1 mouse cellular context compared by ENCODE assay signal in genomic region chr14:26671870-26672615, GRCm38 (mm10).
TF ChIP-seq lines count a peak whose summit lies in the region.

No protein-coding gene starts in this region.

TF ChIP-seq in CH12.LX, 34 proteins besides CTCF, POLR2A, EP300 and RAD21 (continued from another document):
- TF ChIP-seq TCF12 (IDR thresholded peaks at IDR 0.05; ENCODE audit: low read depth, low read length) (0 out of 2 replicates have a peak, but pooled peaks have one; percentile 33), SIN3A (IDR thresholded peaks at IDR 0.05; ENCODE audit: low read length) (peak; percentile 25; the same call in 1 of the 2 replicates), ELF1 (IDR thresholded peaks at IDR 0.05; ENCODE audit: low read depth, low read length) (peak; percentile 52; the same call in 1 of the 2 replicates)
TF ChIP-seq in CH12.LX: peak in this region for 11; not testable (repeated sequence) for 23.
